Mouse (Mus musculus) forebrain, embryonic 12.5 days (tissue): ENCODE measurements around the gene Edn3. TPM values are rescaled to one million over a fixed set of nuclear protein-coding genes. Genes with fewer than 3 reads are reported as not detected.

Source experiments
- ATAC-seq: fragments of 200-750 bp; cut with Nextera tagmentation; 2 replicates; pipeline ENCODE4 v1.8.0; 2017; ENCODE audit warnings: moderate TSS enrichment; ENCODE audit not compliant: low FRiP score
- H3K27ac ChIP-seq: fragments of 300-500 bp; sonication (generic); 2 replicates; pipeline ENCODE4 v1.5.1; 2016; ENCODE audit warnings: mild to moderate bottlenecking
- H3K27me3 ChIP-seq: fragments of 300-500 bp; sonication (generic); 2 replicates; pipeline ENCODE4 v1.6.1; 2016; ENCODE audit warnings: mild to moderate bottlenecking
- H3K36me3 ChIP-seq: fragments of 300-500 bp; sonication (generic); replicated peaks from 2 replicates; pipeline ENCODE4 v1.6.1; 2016; ENCODE audit warnings: mild to moderate bottlenecking
- H3K4me1 ChIP-seq: fragments of 300-500 bp; sonication (generic); 2 replicates; pipeline ENCODE4 v1.6.1; 2016
- H3K4me2 ChIP-seq: fragments of 300-500 bp; sonication (generic); 2 replicates; pipeline ENCODE4 v1.6.1; 2016; ENCODE audit warnings: mild to moderate bottlenecking, moderate library complexity
- H3K4me3 ChIP-seq: fragments of 300-500 bp; sonication (generic); replicated peaks from 2 replicates; pipeline ENCODE4 v1.5.1; 2016; ENCODE audit warnings: mild to moderate bottlenecking
- H3K9ac ChIP-seq: fragments of 300-500 bp; sonication (generic); 2 replicates; pipeline ENCODE4 v1.6.1; 2016; ENCODE audit warnings: mild to moderate bottlenecking
- H3K9me3 ChIP-seq: fragments of 300-500 bp; sonication (generic); 2 replicates; pipeline ENCODE4 v1.6.1; 2016
- WGBS: fragments of 180-500 bp; shearing (Covaris S2); methylation state at CpG from one replicate; pipeline ENCODE4 v1.1.7; 2016; 5-methylcytosine and 5-hydroxymethylcytosine counted together
- polyA plus RNA-seq: library from polyadenylated mRNA; unstranded; fragments of >200 nt; fragmentation: Nextera tagmentation; extraction: Ambion mirVana; gene quantifications from 2 replicates; pipeline ENCODE4 v1.2.1, GENCODE M21; 2016

Edn3 gene
- 3.2 and 5.3 TPM in 2 replicates for polyA plus RNA-seq

GRCm38 (mm10) chr2:174760479-174761121, at the start of gene Edn3:
Edn3 (plus strand) TSS chr2:174760619.
- peak within 1 kb of the TSS; percentile 78 for H3K4me2 ChIP-seq
- H3K9ac ChIP-seq: peak within 1 kb of the TSS; percentile 56
- peaks cover 25% of the 10 kb centered on the region for H3K27me3 ChIP-seq
- ATAC-seq: peak; percentile 55; the same call in 1 of the 2 replicates
- H3K9me3 ChIP-seq: no peaks in the 10 kb centered on the region
- H3K27ac ChIP-seq: no peak within 1 kb of the TSS
- H3K4me1 ChIP-seq: peaks cover 11% of the 10 kb centered on the region; the same call in 1 of the 2 replicates
- no peaks in the 10 kb centered on the region for H3K36me3 ChIP-seq
- WGBS: under 1% methylated on average over 48 of the region's 48 CpGs
- H3K4me3 ChIP-seq: peak within 1 kb of the TSS; percentile 42

- ATAC-seq: no peak
- H3K27ac ChIP-seq: no peak overlapping the region
- 89% methylated on average over 1 of the region's 1 CpGs for WGBS
- no peaks in the 10 kb centered on the region for H3K4me1 ChIP-seq
- H3K9me3 ChIP-seq: no peaks in the 10 kb centered on the region
- H3K36me3 ChIP-seq: no peaks in the 10 kb centered on the region
- H3K4me2 ChIP-seq: no peak overlapping the region
- H3K27me3 ChIP-seq: no peaks in the 10 kb centered on the region
- no peak overlapping the region for H3K9ac ChIP-seq
- H3K4me3 ChIP-seq: no peak overlapping the region
These were observed 48.4 kb upstream of the Edn3 start for GRCm38 (mm10) chr2:174712043-174712442.

- Histone ChIP-seq H3K9me3 (no peaks in the 10 kb centered on the region), H3K4me1 (no peaks in the 10 kb centered on the region), H3K9ac (no peak overlapping the region), H3K4me3 (no peak overlapping the region), H3K36me3 (no peaks in the 10 kb centered on the region), H3K27me3 (no peaks in the 10 kb centered on the region), H3K4me2 (no peak overlapping the region), H3K27ac (no peak overlapping the region)
- ATAC-seq: no peak
These were observed 44.5 kb upstream of the Edn3 start for GRCm38 (mm10) chr2:174715938-174716337.

- H3K36me3 ChIP-seq: no peaks in the 10 kb centered on the region
- no peaks in the 10 kb centered on the region for H3K27me3 ChIP-seq
- no peaks in the 10 kb centered on the region for H3K9me3 ChIP-seq
- H3K4me1 ChIP-seq: no peaks in the 10 kb centered on the region
- ATAC-seq: no peak
- H3K4me2 ChIP-seq: no peak overlapping the region
- no peak overlapping the region for H3K9ac ChIP-seq
- no peak overlapping the region for H3K4me3 ChIP-seq
- H3K27ac ChIP-seq: no peak overlapping the region
- 81% methylated on average over 4 of the region's 4 CpGs for WGBS
These were observed 42.6 kb upstream of the Edn3 start for GRCm38 (mm10) chr2:174717857-174718256.

GRCm38 (mm10) chr2:174727114-174727823, 33.1 kb upstream of the Edn3 start:
- Histone ChIP-seq H3K4me3 (no peak overlapping the region), H3K4me1 (peaks cover 13% of the 10 kb centered on the region), H3K27ac (no peak overlapping the region), H3K9ac (no peak overlapping the region), H3K4me2 (no peak overlapping the region), H3K9me3 (no peaks in the 10 kb centered on the region), H3K36me3 (no peaks in the 10 kb centered on the region), H3K27me3 (0 out of 2 replicates have a peak, but pooled peaks cover 15% of the 10 kb centered on the region)
- 65% methylated on average over 10 of the region's 10 CpGs for WGBS
- ATAC-seq: no peak; the same call in 1 of the 2 replicates

GRCm38 (mm10) chr2:174731939-174732338, 28.5 kb upstream of the Edn3 start:
- no peak overlapping the region for H3K4me2 ChIP-seq
- ATAC-seq: no peak
- H3K9me3 ChIP-seq: no peaks in the 10 kb centered on the region
- no peaks in the 10 kb centered on the region for H3K4me1 ChIP-seq
- H3K4me3 ChIP-seq: no peak overlapping the region
- H3K36me3 ChIP-seq: no peaks in the 10 kb centered on the region
- WGBS: 88% methylated on average over 5 of the region's 5 CpGs
- H3K27me3 ChIP-seq: 0 out of 2 replicates have a peak, but pooled peaks cover 11% of the 10 kb centered on the region
- no peak overlapping the region for H3K9ac ChIP-seq
- H3K27ac ChIP-seq: no peak overlapping the region

GRCm38 (mm10) chr2:174735270-174735669, 25.1 kb upstream of the Edn3 start:
- Histone ChIP-seq H3K27ac (no peak overlapping the region), H3K27me3 (no peaks in the 10 kb centered on the region), H3K4me1 (peaks cover 3% of the 10 kb centered on the region; the same call in 1 of the 2 replicates), H3K9me3 (no peaks in the 10 kb centered on the region), H3K9ac (no peak overlapping the region), H3K4me2 (no peak overlapping the region), H3K4me3 (no peak overlapping the region), H3K36me3 (no peaks in the 10 kb centered on the region)
- WGBS: 95% methylated on average over 1 of the region's 1 CpGs
- ATAC-seq: no peak

- ATAC-seq: no peak
- Histone ChIP-seq H3K36me3 (no peaks in the 10 kb centered on the region), H3K27me3 (no peaks in the 10 kb centered on the region), H3K9me3 (no peaks in the 10 kb centered on the region), H3K9ac (no peak overlapping the region), H3K4me3 (no peak overlapping the region), H3K4me2 (no peak overlapping the region), H3K4me1 (no peaks in the 10 kb centered on the region), H3K27ac (no peak overlapping the region)
- WGBS: 88% methylated on average over 1 of the region's 1 CpGs
These were observed 13.2 kb upstream of the Edn3 start for GRCm38 (mm10) chr2:174747182-174747581.

- no peak for ATAC-seq
- Histone ChIP-seq H3K4me2 (no peak overlapping the region), H3K36me3 (no peaks in the 10 kb centered on the region), H3K4me3 (no peak overlapping the region), H3K27ac (no peak overlapping the region), H3K9ac (no peak overlapping the region), H3K9me3 (no peaks in the 10 kb centered on the region), H3K27me3 (no peaks in the 10 kb centered on the region), H3K4me1 (no peaks in the 10 kb centered on the region)
- WGBS: 87% methylated on average over 8 of the region's 8 CpGs
These were observed 12.0 kb upstream of the Edn3 start for GRCm38 (mm10) chr2:174748381-174748780.

- Histone ChIP-seq H3K27ac (no peak overlapping the region), H3K36me3 (no peaks in the 10 kb centered on the region), H3K9ac (no peak overlapping the region), H3K9me3 (no peaks in the 10 kb centered on the region), H3K4me1 (no peaks in the 10 kb centered on the region), H3K27me3 (no peaks in the 10 kb centered on the region), H3K4me2 (no peak overlapping the region), H3K4me3 (no peak overlapping the region)
- 88% methylated on average over 1 of the region's 1 CpGs for WGBS
- no peak for ATAC-seq
These were observed 7.2 kb upstream of the Edn3 start for GRCm38 (mm10) chr2:174753197-174753596.

GRCm38 (mm10) chr2:174754231-174754630, 6.2 kb upstream of the Edn3 start:
- H3K9ac ChIP-seq: no peak overlapping the region
- ATAC-seq: no peak
- H3K4me3 ChIP-seq: no peak overlapping the region
- no peaks in the 10 kb centered on the region for H3K36me3 ChIP-seq
- H3K27ac ChIP-seq: no peak overlapping the region
- H3K4me2 ChIP-seq: no peak overlapping the region
- peaks cover 1% of the 10 kb centered on the region; the same call in 1 of the 2 replicates for H3K27me3 ChIP-seq
- no peaks in the 10 kb centered on the region for H3K4me1 ChIP-seq
- no peaks in the 10 kb centered on the region for H3K9me3 ChIP-seq
- 71% methylated on average over 1 of the region's 1 CpGs for WGBS

- Histone ChIP-seq H3K9ac (no peak overlapping the region), H3K27me3 (peaks cover 25% of the 10 kb centered on the region), H3K4me3 (no peak overlapping the region), H3K4me1 (peaks cover 11% of the 10 kb centered on the region; the same call in 1 of the 2 replicates), H3K9me3 (no peaks in the 10 kb centered on the region), H3K36me3 (no peaks in the 10 kb centered on the region), H3K4me2 (no peak overlapping the region), H3K27ac (no peak overlapping the region)
- no peak for ATAC-seq
- 89% methylated on average over 3 of the region's 4 CpGs for WGBS
These were observed 1.2 kb upstream of the Edn3 start for GRCm38 (mm10) chr2:174759189-174759588.
